Mouse (Mus musculus) bone marrow macrophage, adult 2 months (primary cell): ENCODE data around the gene Nup188. TPM values are rescaled to one million over a fixed set of nuclear protein-coding genes. Genes with fewer than 3 reads are reported as not detected.

Experiments
- H3K27ac ChIP-seq: 2 replicates; pipeline ENCODE4 v1.5.1; 2012; ENCODE audit warnings: low read depth, low read length; ENCODE audit not compliant: insufficient read depth
- H3K4me1 ChIP-seq: 2 replicates; pipeline ENCODE4 v1.6.1; 2012; ENCODE audit warnings: low read length; ENCODE audit not compliant: control insufficient read depth, insufficient read depth
- H3K4me3 ChIP-seq: 2 replicates; pipeline ENCODE4 v1.5.1; 2012; ENCODE audit warnings: mild to moderate bottlenecking, low read length, moderate library complexity; ENCODE audit not compliant: insufficient read depth
- CTCF ChIP-seq: IDR thresholded peaks from 2 replicates; pipeline ENCODE4 v1.5.1; 2012; ENCODE audit warnings: low read depth, mild to moderate bottlenecking, low read length, moderate library complexity
- POLR2A ChIP-seq: IDR thresholded peaks from 2 replicates; pipeline ENCODE4 v1.6.1; 2012; ENCODE audit warnings: mild to moderate bottlenecking, low read depth, low read length, borderline replicate concordance
- polyA plus RNA-seq: library from polyadenylated mRNA; stranded (reverse); fragments of >200 nt; gene quantifications from 2 replicates; pipeline ENCODE4 v1.2.4, GENCODE M21; 2012; ENCODE audit not compliant: missing spikeins, insufficient read depth, insufficient read length

The Nup188 gene
- polyA plus RNA-seq, 1 experiment, result 16.0 TPM

GRCm38 (mm10) chr2:30256616-30257350 lies 29.4 kb upstream of the Nup188 start:
- TF ChIP-seq POLR2A (no peak), CTCF (no peak)
- H3K4me1 ChIP-seq, result peaks cover 26% of the 10 kb centered on the region
- no peak overlapping the region for H3K4me3 ChIP-seq
- no peak overlapping the region for H3K27ac ChIP-seq

- H3K27ac ChIP-seq, result no peak overlapping the region
- no peak overlapping the region for H3K4me3 ChIP-seq
- no peak for TF ChIP-seq POLR2A
- TF ChIP-seq CTCF, result no peak
- peaks cover 26% of the 10 kb centered on the region for H3K4me1 ChIP-seq
Measured at GRCm38 (mm10) chr2:30257699-30258460, 28.3 kb upstream of the Nup188 start.

GRCm38 (mm10) chr2:30258600-30258999 lies 27.6 kb upstream of the Nup188 start:
- TF ChIP-seq CTCF, result no peak
- TF ChIP-seq POLR2A, result no peak
- peaks cover 26% of the 10 kb centered on the region for H3K4me1 ChIP-seq
- no peak overlapping the region for H3K27ac ChIP-seq
- no peak overlapping the region for H3K4me3 ChIP-seq

- Histone ChIP-seq H3K4me1 (peaks cover 26% of the 10 kb centered on the region), H3K4me3 (no peak overlapping the region), H3K27ac (no peak overlapping the region)
- no peak for TF ChIP-seq POLR2A
- no peak for TF ChIP-seq CTCF
Measured at GRCm38 (mm10) chr2:30259131-30260064, 26.8 kb upstream of the Nup188 start.

- H3K27ac ChIP-seq, result no peak overlapping the region
- H3K4me3 ChIP-seq, result no peak overlapping the region
- no peak for TF ChIP-seq POLR2A
- no peak for TF ChIP-seq CTCF
- peaks cover 39% of the 10 kb centered on the region for H3K4me1 ChIP-seq
Measured at GRCm38 (mm10) chr2:30261064-30261736, 25.0 kb upstream of the Nup188 start.

- H3K27ac ChIP-seq, result no peak overlapping the region
- no peak overlapping the region for H3K4me3 ChIP-seq
- TF ChIP-seq POLR2A (no peak), CTCF (no peak)
- H3K4me1 ChIP-seq, result peaks cover 49% of the 10 kb centered on the region
Measured at GRCm38 (mm10) chr2:30261921-30262839, 24.0 kb upstream of the Nup188 start.

- Histone ChIP-seq H3K4me3 (no peak overlapping the region), H3K4me1 (peaks cover 50% of the 10 kb centered on the region), H3K27ac (no peak overlapping the region)
- no peak for TF ChIP-seq POLR2A
- TF ChIP-seq CTCF, result no peak
Measured at GRCm38 (mm10) chr2:30262840-30263441, 23.3 kb upstream of the Nup188 start.

- peaks cover 50% of the 10 kb centered on the region for H3K4me1 ChIP-seq
- no peak for TF ChIP-seq CTCF
- no peak for TF ChIP-seq POLR2A
Measured at GRCm38 (mm10) chr2:30263811-30264210, 22.4 kb upstream of the Nup188 start.

More at GRCm38 (mm10) chr2:30263811-30264210, 22.4 kb upstream of the Nup188 start:
- no peak overlapping the region for H3K4me3 ChIP-seq
- H3K27ac ChIP-seq, result no peak overlapping the region
